Mouse (Mus musculus) retina, postnatal 1 day (tissue): ENCODE measurements at regions not wholly inside any gene's neighbourhood (a gene's known extent, or its start where the extent isn't known, plus 50 kb on each side); places are given as distances from the start of the nearest gene placed in this dataset.

ENCODE experiments used
- DNase-seq: peaks from one replicate; pipeline ENCODE4 v3.0.0-alpha.2; 2012

- DNase-seq, result no peak
Measured at GRCm38 (mm10) chr9:11729732-11730131, 825.2 kb upstream of the Cntn5 start.

- no peak for DNase-seq
Measured at GRCm38 (mm10) chr9:11721811-11722210, 817.2 kb upstream of the Cntn5 start.

GRCm38 (mm10) chr9:11704647-11705046 is 800.1 kb upstream of the Cntn5 start:
- DNase-seq, result no peak

GRCm38 (mm10) chr9:11703150-11703549 is 798.6 kb upstream of the Cntn5 start:
- no peak for DNase-seq

GRCm38 (mm10) chr9:11693505-11693904 is 788.9 kb upstream of the Cntn5 start:
- DNase-seq, result no peak

- no peak for DNase-seq
Measured at GRCm38 (mm10) chr9:11687101-11687500, 782.5 kb upstream of the Cntn5 start.

- DNase-seq, result no peak
Measured at GRCm38 (mm10) chr9:11671939-11672338, 767.4 kb upstream of the Cntn5 start.

- DNase-seq, result no peak
Measured at GRCm38 (mm10) chr9:11671243-11671642, 766.7 kb upstream of the Cntn5 start.

GRCm38 (mm10) chr9:11629461-11629860 is 724.9 kb upstream of the Cntn5 start:
- DNase-seq, result no peak

GRCm38 (mm10) chr9:11604381-11604780 is 699.8 kb upstream of the Cntn5 start:
- no peak for DNase-seq

- no peak for DNase-seq
Measured at GRCm38 (mm10) chr9:11603884-11604283, 699.3 kb upstream of the Cntn5 start.

GRCm38 (mm10) chr9:11602857-11603256 is 698.3 kb upstream of the Cntn5 start:
- no peak for DNase-seq

- DNase-seq, result no peak
Measured at GRCm38 (mm10) chr9:11579011-11579410, 674.4 kb upstream of the Cntn5 start.

GRCm38 (mm10) chr9:11562885-11563284 is 658.3 kb upstream of the Cntn5 start:
- DNase-seq, result peak; percentile 14

GRCm38 (mm10) chr9:11559384-11559783 is 654.8 kb upstream of the Cntn5 start:
- DNase-seq, result no peak

- DNase-seq, result no peak
Measured at GRCm38 (mm10) chr9:11513806-11514496, 609.4 kb upstream of the Cntn5 start.
